Mouse (Mus musculus): ENCODE measurements around the gene Teddm1b.

- TF ChIP-seq CTCF (IDR thresholded peaks at IDR 0.05 in 2 of 3, conservative IDR thresholded peaks at IDR 0.05 in 1 of 3; ENCODE audit: control insufficient read depth in 1 of 3, insufficient read depth in 1 of 3, low read depth in 2 of 3, low read length in 3 of 3, poor library complexity in 1 of 3, severe bottlenecking in 1 of 3) = no peak
- no peak for TF ChIP-seq HCFC1 (IDR thresholded peaks at IDR 0.05; ENCODE audit: low read depth, low read length)
- TF ChIP-seq POLR2A (IDR thresholded peaks at IDR 0.05; ENCODE audit: control insufficient read depth in 1 of 2, insufficient read depth in 1 of 2, low read depth in 1 of 2, low read length in 2 of 2, poor library complexity in 1 of 2) = no peak
These were observed 34.1 kb downstream of the Teddm1b start for GRCm38 (mm10) chr1:153908208-153908607.

Data from MEL (cell line).